ENCODE assay signal across 9 mouse cellular contexts in the genomic region with DNA sequence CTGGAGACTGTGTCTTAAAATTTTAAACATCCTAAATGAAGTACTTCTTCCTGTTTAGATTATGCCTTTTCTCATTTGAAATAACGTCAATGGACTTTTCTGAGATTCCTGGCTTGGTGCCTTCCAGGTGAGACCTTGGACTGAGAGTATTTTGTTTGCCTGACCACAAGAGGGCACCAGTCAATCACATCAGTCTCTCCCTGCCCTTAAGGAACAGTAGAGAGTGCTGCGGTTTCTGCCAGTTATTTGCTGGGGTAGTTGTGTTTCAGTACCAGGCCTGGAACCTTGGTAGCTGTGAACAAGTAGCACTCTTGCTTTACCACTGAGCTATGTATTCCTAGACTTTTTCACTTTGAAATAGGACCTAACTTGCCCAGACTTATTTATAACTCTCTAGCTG. TPM values are rescaled to one million over a fixed set of nuclear protein-coding genes. Genes with fewer than 3 reads are reported as not detected.
DNase-seq lines count a peak whose midpoint lies in the region; ATAC-seq lines count a peak whose summit lies in the region.
"Had no signal": no experiment of that assay in that cellular context is flagged by ENCODE, and none has a peak within 500 bp of the region (broad histone marks: within the 10 kb centered on the region; RNA-seq: fewer than 3 reads in every experiment).

No protein-coding gene starts in this region.

- H3K9me3 ChIP-seq in forebrain, embryonic 11.5 days (ENCODE audit: control insufficient read depth, low read length), result no peaks in the 10 kb centered on the region
- H3K9me3 ChIP-seq in intestine, embryonic 14.5 days (ENCODE audit: control insufficient read depth, low read length), result no peaks in the 10 kb centered on the region
- no peaks in the 10 kb centered on the region for H3K9me3 ChIP-seq in liver, embryonic 13.5 days (replicated peaks)
- H3K9me3 ChIP-seq: limb, embryonic 15.5 days had no signal

- H3K27me3 ChIP-seq in forebrain, embryonic 11.5 days (ENCODE audit: control insufficient read depth, insufficient read depth, low read length), result no peaks in the 10 kb centered on the region
- H3K27me3 ChIP-seq in intestine, embryonic 14.5 days (replicated peaks; ENCODE audit: control insufficient read depth, insufficient read depth, low read length), result no peaks in the 10 kb centered on the region
- no peaks in the 10 kb centered on the region for H3K27me3 ChIP-seq in liver, embryonic 13.5 days
- H3K27me3 ChIP-seq: limb, embryonic 15.5 days had no signal

- 0 out of 2 replicates have a peak, but pooled peaks have one; percentile 45 for ATAC-seq in forebrain, embryonic 11.5 days (replicated peaks; ENCODE audit: low FRiP score)
- ATAC-seq in intestine, embryonic 14.5 days (replicated peaks; ENCODE audit: low FRiP score, low TSS enrichment, low read depth), result peak; percentile 54; the same call in 1 of the 2 replicates
- ATAC-seq in liver, embryonic 13.5 days (ENCODE audit: low read depth), result peak; percentile 81

- no peak overlapping the region for H3K27ac ChIP-seq in forebrain, embryonic 11.5 days (ENCODE audit: low read depth, low read length)
- H3K27ac ChIP-seq in intestine, embryonic 14.5 days (ENCODE audit: low read depth), result no peak overlapping the region
- peak overlapping the region; percentile 96 for H3K27ac ChIP-seq in liver, embryonic 13.5 days
- H3K27ac ChIP-seq: limb, embryonic 15.5 days had no signal

- peak; percentile 63 to 87 for DNase-seq in adrenal gland, adult (ENCODE audit: inconsistent age in 2 of 2, low spot score in 1 of 2)
- no peak for DNase-seq in adrenal gland, postnatal 4 days (ENCODE audit: low spot score in 2 of 2)
- peak; percentile 60 to 71 for DNase-seq in CD8-positive naive resting alpha-beta T cell, adult 2 months (ENCODE audit: low read depth in 2 of 2, low spot score in 2 of 2)
- DNase-seq in c-Kit-positive CD71-positive TER-119-positive erythroid progenitor cells, embryonic 14.5 days (ENCODE audit: low spot score), result peak; percentile 85
- peak; percentile 70 for DNase-seq in forebrain, embryonic 11.5 days (ENCODE audit: low spot score)
- peak; percentile 66 for DNase-seq in intestine, embryonic 14.5 days (ENCODE audit: low spot score)
- DNase-seq in liver, embryonic 13.5 days, result peak; percentile 71
- DNase-seq in retina, embryonic 14.5 days (ENCODE audit: low spot score), result peak; percentile 82

- H3K4me2 ChIP-seq in forebrain, embryonic 11.5 days (ENCODE audit: low read depth, low read length, severe bottlenecking), result no peak overlapping the region
- no peak overlapping the region for H3K4me2 ChIP-seq in intestine, embryonic 14.5 days (ENCODE audit: low read length)
- H3K4me2 ChIP-seq in liver, embryonic 13.5 days, result peak overlapping the region; percentile 61
- H3K4me2 ChIP-seq: limb, embryonic 15.5 days had no signal

- H3K9ac ChIP-seq in forebrain, embryonic 11.5 days (ENCODE audit: low read length), result no peak overlapping the region
- H3K9ac ChIP-seq in intestine, embryonic 14.5 days (ENCODE audit: low read length), result no peak overlapping the region
- peak overlapping the region; percentile 71 for H3K9ac ChIP-seq in liver, embryonic 13.5 days
- H3K9ac ChIP-seq: limb, embryonic 15.5 days had no signal

- H3K36me3 ChIP-seq in forebrain, embryonic 11.5 days (ENCODE audit: control insufficient read depth, insufficient read depth, low read length), result no peaks in the 10 kb centered on the region
- no peaks in the 10 kb centered on the region for H3K36me3 ChIP-seq in intestine, embryonic 14.5 days (ENCODE audit: control insufficient read depth, insufficient read depth, low read length)
- no peaks in the 10 kb centered on the region for H3K36me3 ChIP-seq in liver, embryonic 13.5 days
- H3K36me3 ChIP-seq: limb, embryonic 15.5 days had no signal

- H3K4me1 ChIP-seq in forebrain, embryonic 11.5 days (replicated peaks; ENCODE audit: control insufficient read depth, insufficient read depth, low read length), result peaks cover under 1% of the 10 kb centered on the region; the same call in 1 of the 2 replicates
- peaks cover 4% of the 10 kb centered on the region for H3K4me1 ChIP-seq in intestine, embryonic 14.5 days (replicated peaks; ENCODE audit: control insufficient read depth, insufficient read depth, low read length)
- H3K4me1 ChIP-seq in liver, embryonic 13.5 days (replicated peaks), result peaks cover 50% of the 10 kb centered on the region

- no peak overlapping the region for H3K4me3 ChIP-seq in forebrain, embryonic 11.5 days (ENCODE audit: low read depth, low read length)
- H3K4me3 ChIP-seq in intestine, embryonic 14.5 days (ENCODE audit: low read depth, low read length), result no peak overlapping the region
- peak overlapping the region; percentile 25 for H3K4me3 ChIP-seq in liver, embryonic 13.5 days (replicated peaks)
- H3K4me3 ChIP-seq: limb, embryonic 15.5 days had no signal

- WGBS in forebrain, embryonic 11.5 days, result 9% methylated on average over 2 of the region's 2 CpGs
- WGBS in intestine, embryonic 14.5 days, result 1% methylated on average over 2 of the region's 2 CpGs
- 1% methylated on average over 2 of the region's 2 CpGs for WGBS in liver, embryonic 13.5 days (ENCODE audit: insufficient replicate concordance)

RNA-seq across cellular contexts. Expression of a gene that starts 5.2 kb away (rescaled TPM):
- 10 to 100 TPM; 54.9 to 56.2 TPM for total RNA-seq in adrenal gland, postnatal 4 days (2021)
- polyA plus RNA-seq in forebrain, embryonic 11.5 days (2014; fragmentation: Nextera tagmentation; extraction: Ambion mirVana), result 30.9 and 31.6 TPM in 2 replicates
- polyA plus RNA-seq in intestine, embryonic 14.5 days (2014; fragmentation: Nextera tagmentation; extraction: Ambion mirVana), result 26.3 and 26.4 TPM in 2 replicates
- polyA plus RNA-seq in liver, embryonic 13.5 days (2015; fragmentation: Nextera tagmentation; extraction: Ambion mirVana), result 11.6 and 15.2 TPM in 2 replicates

RNA-seq across cellular contexts. Expression of a gene that starts 6.1 kb away (rescaled TPM):
- 100 to 1,000 TPM; 123 to 128 TPM for total RNA-seq in adrenal gland, postnatal 4 days (2021)
- 97.3 and 105 TPM in 2 replicates for polyA plus RNA-seq in forebrain, embryonic 11.5 days (2014; fragmentation: Nextera tagmentation; extraction: Ambion mirVana)
- 82.5 and 84.6 TPM in 2 replicates for polyA plus RNA-seq in intestine, embryonic 14.5 days (2014; fragmentation: Nextera tagmentation; extraction: Ambion mirVana)
- polyA plus RNA-seq in liver, embryonic 13.5 days (2015; fragmentation: Nextera tagmentation; extraction: Ambion mirVana), result 38.9 and 39.9 TPM in 2 replicates

RNA-seq across cellular contexts. Expression of a gene that starts 31.4 kb away (rescaled TPM):
- total RNA-seq in adrenal gland, postnatal 4 days (2021), result 10 to 100 TPM in 1 of 2 experiments, under 1 TPM in 1; 0.51 to 14.1 TPM
- polyA plus RNA-seq in forebrain, embryonic 11.5 days (2014; fragmentation: Nextera tagmentation; extraction: Ambion mirVana), result 1.6 and 2.1 TPM in 2 replicates
- polyA plus RNA-seq in intestine, embryonic 14.5 days (2014; fragmentation: Nextera tagmentation; extraction: Ambion mirVana), result 0.96 TPM in 1 of 2 replicates, not detected in the other
- 13.8 and 14.7 TPM in 2 replicates for polyA plus RNA-seq in liver, embryonic 13.5 days (2015; fragmentation: Nextera tagmentation; extraction: Ambion mirVana)

Comparison
In these comparisons a context has a peak if more than half of its experiments do, and no peak if none do; other contexts are left out.
1. DNase-seq: peak in adrenal gland, adult (2 of 2), CD8-positive naive resting alpha-beta T cell, adult 2 months (2 of 2), c-Kit-positive CD71-positive TER-119-positive erythroid progenitor cells, embryonic 14.5 days (single experiment), forebrain, embryonic 11.5 days (single experiment), intestine, embryonic 14.5 days (single experiment), liver, embryonic 13.5 days (single experiment) and retina, embryonic 14.5 days (single experiment); none in adrenal gland, postnatal 4 days (0 of 2).
2. Peak in every context shown above with its lines, with median percentiles within 50 percentile points of each other: ATAC-seq.